Mouse (Mus musculus) fibroblast of lung, adult 2 months (primary cell): Measurements from ENCODE around the gene Depdc1b.

Source experiments
- DNase-seq: peaks from one replicate; pipeline ENCODE4 v3.0.0-alpha.2; 2011; ENCODE audit warnings: low read depth

The Depdc1b gene

GRCm38 (mm10) chr13:108354804-108355552 lies 38.8 kb downstream of the Depdc1b start:
- DNase-seq, result no peak

- no peak for DNase-seq
These were observed 41.2 kb downstream of the Depdc1b start for GRCm38 (mm10) chr13:108357362-108357761.

- no peak for DNase-seq
These were observed 42.1 kb downstream of the Depdc1b start for GRCm38 (mm10) chr13:108358228-108358627.

- no peak for DNase-seq
These were observed 51.4 kb downstream of the Depdc1b start for GRCm38 (mm10) chr13:108367496-108367895.

GRCm38 (mm10) chr13:108370241-108370941 lies 54.3 kb downstream of the Depdc1b start:
- no peak for DNase-seq

DNA sequence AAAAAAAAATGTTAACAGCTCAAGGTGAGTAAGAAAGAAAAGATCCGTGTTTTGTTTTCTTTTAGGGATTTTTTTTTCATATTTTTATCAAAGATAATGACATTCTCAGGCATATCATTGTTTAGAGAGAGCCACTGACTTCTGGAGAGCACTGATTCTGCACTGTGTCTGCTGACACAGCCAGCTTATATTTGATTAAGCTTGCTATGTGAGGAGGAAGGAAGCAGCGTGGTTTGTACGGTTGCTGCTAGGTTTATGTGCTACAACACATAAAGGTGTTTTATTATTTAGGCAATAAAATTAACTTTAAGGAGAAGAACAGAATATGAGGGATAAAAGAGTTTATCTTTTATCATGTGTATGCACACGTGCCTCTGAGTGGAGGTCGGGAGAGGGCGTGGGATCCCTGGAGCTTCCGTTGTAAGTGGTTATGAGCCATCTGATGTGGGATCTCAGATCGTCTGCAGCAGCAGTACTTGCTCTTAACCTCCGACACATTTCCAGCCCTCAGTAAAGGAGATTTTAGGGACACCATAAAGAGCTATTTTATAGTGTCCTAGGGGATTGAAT lies 55.3 kb downstream of the Depdc1b start:
- no peak for DNase-seq

DNA sequence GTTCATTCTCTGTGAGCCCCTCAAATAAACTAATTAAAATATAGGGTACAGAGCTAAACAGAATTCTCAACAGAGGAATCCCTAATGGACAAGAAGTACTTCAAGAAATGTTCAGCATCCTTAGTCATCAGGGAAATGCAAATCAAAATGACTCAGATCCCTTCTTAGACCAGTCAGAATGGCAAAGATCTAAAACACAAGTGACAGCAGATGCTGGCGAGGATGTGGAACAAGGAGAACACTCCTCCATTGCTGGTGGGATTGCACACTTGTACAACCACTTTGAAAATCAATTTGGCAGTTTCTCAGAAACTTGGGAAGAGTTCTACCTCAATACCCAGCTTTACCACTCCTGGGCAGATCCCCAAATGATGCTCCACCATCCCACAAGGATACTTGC lies 57.1 kb downstream of the Depdc1b start:
- no peak for DNase-seq

GRCm38 (mm10) chr13:108376637-108377036 lies 60.5 kb downstream of the Depdc1b start:
- no peak for DNase-seq

DNA sequence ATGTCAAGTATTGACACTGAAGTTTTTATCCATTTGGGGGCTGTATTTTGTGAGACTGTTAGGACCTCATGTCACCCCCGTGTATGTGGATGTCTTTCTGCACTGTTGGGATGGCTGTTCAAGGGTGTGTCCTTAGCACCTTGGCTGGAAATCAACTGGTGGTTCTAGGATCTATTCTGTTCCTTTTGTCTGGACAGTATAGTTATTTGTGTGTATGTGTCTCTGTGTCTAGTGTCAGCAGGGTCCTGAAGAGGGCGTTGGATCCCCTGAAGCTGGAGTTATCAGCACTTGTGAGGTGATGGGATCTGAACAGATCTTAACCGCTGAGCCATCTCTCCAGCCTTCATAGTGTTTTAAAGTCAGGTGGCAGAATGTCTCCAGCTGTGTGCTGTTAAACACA lies 65.0 kb downstream of the Depdc1b start:
- DNase-seq, result no peak

DNA sequence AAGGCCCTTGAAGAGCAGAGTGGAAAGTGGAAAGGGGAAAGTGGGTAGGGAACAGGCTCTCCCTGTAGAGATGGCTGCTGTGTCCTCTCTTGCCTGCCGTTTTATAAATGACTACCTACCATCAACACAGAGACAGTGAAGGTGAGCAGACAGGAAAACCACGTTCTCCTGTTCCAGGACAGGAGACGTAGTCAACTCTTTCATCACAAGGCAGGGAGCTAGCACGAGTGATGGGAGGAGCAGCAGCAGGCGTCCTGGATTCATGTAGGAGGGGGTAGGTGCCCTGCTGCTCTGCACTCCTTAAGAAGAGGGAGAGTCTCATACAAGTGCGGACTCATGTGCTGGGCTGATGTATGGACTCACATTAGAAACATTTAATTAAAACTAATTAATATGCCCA lies 66.9 kb downstream of the Depdc1b start:
- DNase-seq, result no peak

- no peak for DNase-seq
These were observed 69.9 kb downstream of the Depdc1b start for GRCm38 (mm10) chr13:108386058-108386457.

- DNase-seq, result no peak
These were observed 74.4 kb downstream of the Depdc1b start for GRCm38 (mm10) chr13:108390565-108390964.

- DNase-seq, result peak; percentile 40
These were observed 87.1 kb downstream of the Depdc1b start for GRCm38 (mm10) chr13:108403197-108403596.

- no peak for DNase-seq
These were observed 88.2 kb downstream of the Depdc1b start for GRCm38 (mm10) chr13:108404372-108404771.

- DNase-seq, result no peak
These were observed 99.3 kb downstream of the Depdc1b start for GRCm38 (mm10) chr13:108415464-108415863.

DNA sequence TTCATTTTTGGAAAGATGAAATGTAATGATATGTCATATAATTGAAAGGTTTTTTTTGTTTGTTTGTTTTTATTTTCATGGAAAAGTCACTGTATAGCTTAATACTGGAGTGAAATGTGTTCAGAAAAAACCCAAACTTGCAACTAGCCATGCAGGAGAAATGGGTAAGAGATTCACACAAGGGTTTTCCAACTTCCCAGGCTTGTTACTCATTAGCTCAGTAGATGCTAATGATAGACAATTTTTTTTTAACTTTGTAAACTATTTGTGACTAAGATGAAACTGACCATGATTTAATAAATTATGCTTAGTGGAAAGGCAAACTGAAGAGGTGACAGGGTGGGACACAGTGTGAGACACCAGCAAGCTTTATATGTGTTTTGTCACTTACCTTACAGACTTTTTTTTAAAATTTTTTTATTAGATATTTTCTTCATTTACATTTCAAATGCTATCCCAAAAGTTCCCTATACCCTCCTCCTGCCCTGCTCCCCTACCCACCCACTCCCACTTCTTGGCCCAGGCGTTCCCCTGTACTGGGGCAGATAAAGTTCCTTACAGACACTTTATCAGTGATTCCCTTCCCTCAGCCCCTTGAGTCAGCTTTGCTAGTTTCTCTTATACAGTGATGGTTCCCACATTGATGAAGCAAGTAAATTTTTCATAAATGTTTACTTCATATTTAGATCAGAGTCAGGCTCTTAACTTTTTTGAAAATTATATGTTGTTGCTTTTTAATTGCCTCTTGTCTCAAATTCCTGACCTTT lies 102.8 kb downstream of the Depdc1b start:
- DNase-seq, result no peak

DNA sequence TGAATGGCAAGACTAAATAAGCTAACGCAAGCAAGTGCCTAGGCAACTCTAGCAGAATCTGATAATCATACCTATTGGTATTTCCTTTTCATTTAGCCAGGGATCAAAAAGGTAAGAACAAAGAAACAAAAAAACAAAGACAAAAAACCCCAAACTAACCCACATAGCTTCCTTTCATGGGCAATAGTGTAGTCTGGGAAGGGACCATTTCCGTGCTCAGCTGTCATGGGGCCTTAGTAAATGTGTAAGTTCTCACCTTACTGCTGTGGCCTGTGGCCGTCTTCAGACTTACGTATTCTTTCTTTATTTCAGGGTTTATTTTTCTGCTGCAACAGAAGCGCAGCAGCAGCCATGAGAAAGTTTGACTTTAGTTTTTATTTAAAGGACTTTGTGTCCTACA lies 110.2 kb downstream of the Depdc1b start:
- no peak for DNase-seq

- DNase-seq, result no peak
These were observed 112.7 kb downstream of the Depdc1b start for GRCm38 (mm10) chr13:108428809-108429208.

DNA sequence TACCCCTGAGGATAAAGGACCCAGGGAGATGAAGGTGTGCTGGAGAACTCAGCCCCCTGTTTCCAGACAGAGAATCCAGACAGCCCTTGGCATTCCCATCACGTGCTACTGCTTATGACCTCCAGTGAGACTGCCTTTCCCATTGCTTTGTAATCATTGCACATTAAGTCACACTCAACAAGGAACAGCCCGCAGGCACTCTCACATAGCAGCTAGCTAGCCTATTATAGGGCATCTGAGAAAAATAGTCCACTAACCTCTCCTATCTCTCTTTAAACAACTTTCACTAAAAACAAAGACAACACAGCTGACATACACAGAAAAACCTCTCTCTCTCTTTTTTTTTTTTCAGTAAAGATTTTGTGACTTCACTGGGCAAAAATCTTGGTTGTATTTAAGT lies 113.5 kb downstream of the Depdc1b start:
- no peak for DNase-seq

GRCm38 (mm10) chr13:108431776-108432175 lies 115.6 kb downstream of the Depdc1b start:
- no peak for DNase-seq

DNA sequence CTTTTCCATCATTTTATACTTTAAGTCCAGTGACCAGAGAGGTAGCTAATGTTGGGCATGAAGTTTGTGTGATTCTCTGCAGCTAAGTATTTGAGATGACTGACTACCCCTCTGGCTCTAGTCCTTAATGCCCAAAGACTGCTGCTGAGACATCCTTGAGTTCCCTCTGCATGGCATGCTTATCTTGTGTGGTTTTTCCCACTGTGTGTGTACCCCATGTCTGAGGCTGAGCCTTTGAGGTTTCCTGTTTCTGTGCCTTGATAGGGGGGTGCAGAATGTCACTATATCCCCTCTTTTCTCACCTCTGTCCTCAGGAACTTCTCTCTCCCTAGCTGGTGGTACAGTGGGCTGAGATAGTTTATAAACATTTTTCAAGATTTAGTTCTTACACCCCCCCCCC lies 119.6 kb downstream of the Depdc1b start:
- no peak for DNase-seq

GRCm38 (mm10) chr13:108437424-108437823 lies 121.3 kb downstream of the Depdc1b start:
- no peak for DNase-seq

GRCm38 (mm10) chr13:108439012-108439411 lies 122.9 kb downstream of the Depdc1b start:
- no peak for DNase-seq
